Mouse (Mus musculus): ENCODE data around the gene Eef2. TPM values are rescaled to one million over a fixed set of nuclear protein-coding genes. Genes with fewer than 3 reads are reported as not detected.

Gene Eef2
- total RNA-seq (2021) (1,000 to 10,000 TPM; 1,393 to 1,508 TPM), polyA plus RNA-seq (2012; rRNA removed) (1,342 and 1,424 TPM in 2 replicates)
- long read RNA-seq, transcript Eef2-201 (14 exons, 3,089 nt): major isoform, 746 of 1,096 reads
- long read RNA-seq, partial matches to known transcripts: 308 of 1,096 reads
- long read RNA-seq, other reads (novel, unspliced or antisense): 42 of 1,096 reads

DNA sequence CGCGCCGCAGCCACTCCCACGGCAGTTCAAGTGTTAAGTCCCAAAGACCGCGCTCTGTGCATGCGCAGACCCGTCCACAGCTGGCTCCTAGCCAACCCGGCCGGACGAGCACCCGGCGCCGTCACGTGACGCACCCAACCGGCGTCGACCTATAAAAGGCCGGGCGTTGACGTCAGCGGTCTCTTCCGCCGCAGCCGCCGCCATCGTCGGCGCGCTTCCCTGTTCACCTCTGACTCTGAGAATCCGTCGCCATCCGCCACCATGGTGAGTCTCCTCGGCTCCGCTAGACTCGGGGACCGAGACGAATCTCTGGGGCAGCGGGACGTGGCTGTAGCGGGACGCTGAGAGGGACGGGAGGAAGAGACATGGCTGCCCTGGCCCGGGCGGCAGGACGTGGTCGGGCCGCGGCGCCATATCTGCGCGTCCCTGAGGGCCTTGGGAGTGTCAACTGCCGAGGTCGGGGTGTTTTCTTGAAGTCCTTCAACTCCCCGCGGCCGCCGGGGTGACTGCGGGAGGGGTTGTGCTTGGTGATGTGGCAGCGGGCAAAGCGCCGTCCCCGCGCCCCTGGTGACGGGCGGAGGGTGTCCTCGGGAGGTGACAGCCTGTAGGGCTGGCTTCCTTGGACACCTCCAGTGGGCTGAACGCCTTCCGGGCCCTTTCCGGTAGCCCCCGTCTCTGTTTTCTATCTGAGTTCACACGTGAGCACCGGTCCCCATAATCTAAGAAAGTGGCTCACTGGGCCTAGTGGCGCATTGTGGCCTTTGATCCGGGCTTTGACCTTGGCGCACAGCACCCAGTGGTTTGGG, at the start of gene Eef2:
Eef2 (plus strand) TSS at position 166 of the 806 bp plus-strand sequence.
- DNase-seq: peak; percentile 98

DNA sequence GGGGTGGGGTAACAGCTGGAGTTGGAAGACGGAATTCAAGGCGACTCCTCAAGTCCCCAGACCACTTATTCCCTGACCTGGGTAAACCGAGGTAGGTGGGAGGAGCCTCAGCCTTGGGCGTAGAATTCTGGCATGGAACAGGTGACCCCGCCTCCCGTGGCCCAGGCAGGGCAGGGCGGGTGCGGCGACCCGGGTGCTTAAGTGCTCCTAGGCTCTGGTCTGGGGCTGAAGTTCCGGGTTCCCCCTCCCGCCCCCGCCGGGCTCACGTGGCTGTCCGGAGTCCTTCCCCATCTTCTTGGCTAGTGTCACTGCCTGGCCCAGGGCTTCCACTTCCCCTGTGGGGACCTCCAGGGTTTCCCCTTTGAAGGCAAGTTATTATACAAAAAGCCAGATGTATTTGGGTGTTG, 42.2 kb upstream of the Eef2 start:
- DNase-seq: peak; percentile 77

DNA sequence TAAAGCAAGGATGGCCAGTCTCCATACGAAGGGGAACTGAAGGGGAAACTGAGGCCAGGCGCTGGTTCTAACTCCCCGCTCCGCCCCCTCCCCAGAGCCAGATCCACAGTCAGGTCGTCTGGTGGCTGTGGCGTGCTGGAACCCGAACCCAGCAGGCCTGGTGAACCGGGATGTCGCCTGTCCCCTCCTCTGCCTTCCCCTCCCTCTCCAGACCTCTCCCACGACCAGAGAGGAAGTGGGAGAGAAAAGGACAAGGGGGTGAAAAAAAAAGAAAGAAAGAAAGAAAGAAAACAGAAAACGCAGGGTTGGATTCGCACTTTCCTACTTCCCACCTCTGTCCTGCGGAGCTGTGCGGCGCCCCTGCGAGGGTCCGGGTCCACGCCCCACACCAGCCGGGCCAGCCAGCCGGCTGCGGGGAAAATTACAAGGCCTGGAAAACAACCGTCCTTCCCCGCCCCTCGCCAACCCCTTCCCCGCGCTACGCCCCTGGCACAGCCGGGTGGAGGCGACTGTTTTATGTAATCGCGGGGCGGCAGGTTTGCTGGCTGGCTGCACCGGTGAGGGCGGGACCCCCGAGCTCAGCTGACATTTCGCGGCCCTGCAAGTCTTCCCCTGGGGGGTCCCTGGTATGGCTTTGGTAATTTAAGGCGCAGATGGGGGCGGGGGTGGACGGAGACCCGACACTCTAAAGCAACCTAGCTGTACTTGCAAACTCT, 41.3 kb upstream of the Eef2 start, which contains the start of gene Zbtb7a:
Zbtb7a (plus strand) TSS at position 255 of the 716 bp plus-strand sequence.
- DNase-seq: peak; percentile 62

DNA sequence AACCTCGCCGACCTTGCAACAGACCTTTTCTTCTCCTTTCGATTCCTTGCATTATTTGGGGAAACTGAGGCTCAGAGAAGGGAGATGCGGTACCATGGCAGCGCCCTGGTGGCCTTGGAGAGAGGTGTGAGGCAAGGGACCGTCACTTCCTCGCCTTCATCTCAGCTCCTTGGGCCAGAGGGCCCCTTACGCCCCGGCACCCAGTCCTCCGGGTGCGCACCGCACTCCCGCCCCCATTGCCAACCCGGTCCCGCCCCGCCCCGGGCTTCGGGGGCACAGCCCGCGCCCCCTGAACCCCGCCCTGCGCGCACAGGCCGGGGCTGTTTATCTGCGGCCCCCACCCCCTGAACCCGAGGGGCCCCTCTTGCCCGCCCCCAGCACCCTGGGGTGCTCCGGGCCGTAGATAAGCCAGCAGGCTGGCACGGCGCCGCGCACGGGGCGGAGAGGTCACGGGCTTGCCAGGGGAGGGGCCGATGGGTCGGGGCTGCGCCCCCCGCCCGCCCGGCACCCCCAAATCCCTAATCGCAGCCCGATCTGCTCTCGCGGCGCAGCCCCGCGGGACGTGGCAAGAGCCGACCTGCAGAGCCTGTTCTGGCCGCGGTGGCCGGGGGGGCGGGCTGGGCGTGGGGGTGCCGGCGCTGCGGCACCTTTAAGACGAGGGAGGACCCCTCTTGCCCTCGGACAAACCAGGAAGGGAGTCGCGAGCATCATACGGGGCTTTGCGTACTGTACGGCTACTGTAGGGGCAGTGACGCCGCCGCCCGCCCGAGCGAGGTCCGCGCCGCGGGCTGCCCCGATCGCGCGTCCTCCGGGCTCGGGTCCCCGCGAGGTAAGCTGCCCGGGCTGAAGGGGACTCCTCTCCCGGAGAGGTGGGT, 40.4 kb upstream of the Eef2 start:
- peak; percentile 87 for DNase-seq

DNA sequence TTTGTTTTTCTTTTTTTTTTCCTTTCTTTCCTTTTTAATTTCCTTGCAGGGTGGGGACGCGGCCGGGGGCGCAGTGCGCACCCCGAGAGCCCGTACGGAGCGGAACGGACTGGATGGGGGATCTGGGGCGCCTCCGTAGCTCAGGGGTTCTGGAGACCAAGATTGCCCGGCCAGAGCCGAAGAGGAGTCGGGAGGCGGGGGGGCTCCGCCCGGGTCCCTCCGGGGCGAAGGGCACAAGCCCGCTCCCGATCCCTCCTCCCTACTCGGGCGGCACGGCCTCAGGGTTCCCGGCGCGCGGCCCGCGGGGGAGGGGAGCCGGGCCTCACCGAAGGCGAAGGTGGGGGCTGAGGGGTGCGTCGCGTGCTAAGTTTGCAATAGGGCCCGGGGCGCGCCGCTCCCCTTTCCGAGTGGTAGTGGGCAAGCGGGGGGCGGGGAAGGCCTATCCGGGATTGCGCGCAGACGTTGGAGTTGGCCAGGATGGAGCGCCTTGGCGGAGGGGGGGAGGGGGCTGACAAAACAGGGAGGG, 39.7 kb upstream of the Eef2 start:
- DNase-seq: peak; percentile 90

DNA sequence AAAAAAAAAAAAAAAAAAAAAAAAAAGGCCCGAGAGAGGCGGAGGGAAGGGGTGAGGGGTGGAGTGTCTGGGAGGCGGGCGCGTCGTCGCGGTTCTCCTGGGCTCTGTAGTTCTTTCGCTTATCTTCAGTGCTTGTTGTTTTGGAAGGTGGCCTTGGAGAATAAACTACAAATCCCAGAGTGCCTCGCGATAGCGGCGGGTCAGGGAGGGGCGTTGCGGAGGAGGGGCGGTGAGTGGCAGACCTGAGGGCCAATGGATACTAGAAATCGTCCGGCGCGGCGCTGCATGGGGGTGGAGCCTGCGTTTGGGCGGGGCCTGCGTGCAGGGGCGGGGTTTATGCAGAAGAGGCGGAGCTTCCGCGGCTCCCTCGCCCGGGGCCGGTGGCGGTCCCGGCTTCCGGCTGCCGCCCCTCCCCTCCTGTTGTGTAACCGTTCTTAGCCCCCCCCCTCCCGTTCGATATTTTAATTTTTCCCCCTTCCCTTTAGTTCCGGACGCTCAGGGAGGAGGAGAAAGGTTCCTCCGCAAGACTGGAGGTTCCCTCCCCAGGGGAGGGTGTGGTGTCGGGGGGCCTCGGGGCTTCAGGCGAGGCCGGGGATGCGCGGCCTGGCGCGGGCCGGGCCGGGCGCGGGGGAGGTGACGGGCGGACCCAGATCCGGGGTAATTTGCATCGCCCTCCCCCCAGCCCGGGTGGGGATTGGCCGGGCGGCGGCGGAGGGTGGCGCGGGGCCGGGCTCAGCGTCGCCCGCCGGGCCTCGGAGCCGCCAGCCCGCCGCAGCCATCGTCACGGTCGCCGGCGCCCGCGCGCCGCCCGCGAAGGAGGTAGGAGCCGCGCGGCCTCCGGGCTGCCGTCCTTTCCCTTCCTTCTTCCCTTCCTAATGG, 38.9 kb upstream of the Eef2 start:
- peak; percentile 99 for DNase-seq

DNA sequence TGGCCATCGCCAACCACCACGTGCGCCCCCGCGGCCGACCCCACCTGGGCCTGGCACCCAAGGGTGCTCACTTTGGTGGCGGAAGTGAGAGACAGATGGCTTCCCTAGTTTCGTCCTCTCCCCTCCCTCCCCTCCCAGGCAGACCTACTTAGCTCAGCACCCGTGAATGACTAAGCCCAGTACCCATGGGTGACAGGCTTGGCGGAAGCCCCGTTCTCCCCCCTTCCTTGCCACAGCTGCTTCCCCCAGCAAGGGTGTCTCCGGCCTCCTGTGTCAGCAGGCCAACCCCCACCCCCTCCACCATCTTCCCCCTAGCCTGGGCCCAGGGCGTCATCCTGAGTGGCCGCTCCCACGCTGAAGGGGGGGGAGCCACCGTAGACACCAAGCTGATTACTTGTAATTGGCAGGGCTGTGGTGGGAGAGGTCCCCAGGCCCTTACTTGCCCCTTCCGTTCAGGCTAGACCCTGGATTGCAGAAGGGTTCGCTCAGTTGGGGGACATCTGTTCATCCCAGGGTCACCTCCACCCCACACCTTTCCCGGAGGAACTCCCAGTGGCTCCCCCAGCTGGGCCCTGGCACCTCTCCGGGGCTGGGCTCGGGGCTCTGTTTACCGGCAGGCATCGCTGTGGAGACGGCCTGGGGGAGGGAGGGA, 38.2 kb upstream of the Eef2 start:
- no peak for DNase-seq

DNA sequence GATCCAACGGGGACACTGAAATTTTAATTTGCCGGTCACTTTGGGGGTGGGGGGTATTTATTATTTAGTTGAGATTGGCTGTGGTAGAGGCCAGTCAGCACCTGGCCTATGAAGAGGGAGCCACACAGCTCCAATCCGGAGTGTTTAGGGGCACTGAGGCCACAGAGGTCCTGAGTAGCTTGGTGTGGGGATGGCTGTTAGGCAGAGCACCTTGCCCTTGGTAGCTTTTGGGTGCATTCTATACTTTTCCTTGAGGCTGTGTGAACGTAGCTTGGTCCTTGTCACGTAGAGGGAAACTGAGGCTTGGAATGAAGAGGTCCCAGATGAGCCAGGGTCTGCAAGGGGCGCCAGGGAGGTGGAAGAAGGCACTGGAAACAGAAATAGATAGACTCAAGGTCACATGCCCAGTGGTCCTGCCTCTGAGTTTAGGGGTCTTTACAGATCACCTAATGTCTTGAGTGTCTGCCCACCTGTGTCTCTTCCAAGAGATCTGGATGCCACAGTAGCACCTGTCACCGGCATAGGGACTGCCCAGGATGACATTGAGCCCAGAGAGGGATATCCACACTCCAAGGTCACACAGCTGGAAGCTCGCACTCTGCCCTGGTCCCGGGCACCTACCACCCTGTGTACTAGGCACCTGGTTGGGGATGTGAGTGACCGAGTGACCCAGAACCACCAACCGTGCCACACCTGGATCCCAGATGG, 37.5 kb upstream of the Eef2 start:
- DNase-seq: peak; percentile 30

DNA sequence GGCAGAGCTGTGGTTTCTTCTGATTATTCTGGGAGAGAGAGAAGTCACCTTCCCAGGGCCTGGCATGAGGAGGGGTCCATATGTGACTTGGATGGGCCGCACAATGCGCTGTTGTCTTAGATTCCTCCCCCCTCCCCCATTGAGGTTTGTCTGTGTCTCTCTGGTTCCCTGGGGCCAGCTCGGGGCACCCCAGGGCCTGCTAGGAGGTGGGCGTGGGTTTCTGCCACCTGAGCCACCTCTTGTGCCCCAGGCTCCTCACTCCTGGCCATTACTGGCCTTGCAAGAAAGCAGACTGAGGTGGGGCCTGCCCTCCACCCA, 36.9 kb upstream of the Eef2 start:
- DNase-seq: peak; percentile 18

DNA sequence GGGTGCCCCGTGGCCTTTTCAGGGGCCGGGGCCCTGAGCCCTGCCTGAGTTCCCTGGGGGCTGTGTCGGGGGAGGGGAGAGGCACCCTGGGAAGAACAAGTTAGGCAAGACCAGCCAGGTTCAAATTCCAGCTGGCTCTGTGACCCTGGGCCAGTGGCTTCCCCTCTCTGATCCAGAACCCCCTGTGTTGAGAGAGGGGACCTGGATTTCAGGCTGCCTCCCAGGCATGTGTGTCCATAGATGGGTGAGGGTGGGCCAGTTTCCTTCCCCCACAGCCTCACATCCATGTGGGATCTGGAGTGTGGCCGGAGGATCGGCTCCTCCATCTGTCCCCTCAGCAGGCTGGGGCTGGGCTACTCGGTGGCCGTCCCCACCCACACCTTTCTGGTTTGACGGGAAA, 36.4 kb upstream of the Eef2 start:
- peak; percentile 49 for DNase-seq

DNA sequence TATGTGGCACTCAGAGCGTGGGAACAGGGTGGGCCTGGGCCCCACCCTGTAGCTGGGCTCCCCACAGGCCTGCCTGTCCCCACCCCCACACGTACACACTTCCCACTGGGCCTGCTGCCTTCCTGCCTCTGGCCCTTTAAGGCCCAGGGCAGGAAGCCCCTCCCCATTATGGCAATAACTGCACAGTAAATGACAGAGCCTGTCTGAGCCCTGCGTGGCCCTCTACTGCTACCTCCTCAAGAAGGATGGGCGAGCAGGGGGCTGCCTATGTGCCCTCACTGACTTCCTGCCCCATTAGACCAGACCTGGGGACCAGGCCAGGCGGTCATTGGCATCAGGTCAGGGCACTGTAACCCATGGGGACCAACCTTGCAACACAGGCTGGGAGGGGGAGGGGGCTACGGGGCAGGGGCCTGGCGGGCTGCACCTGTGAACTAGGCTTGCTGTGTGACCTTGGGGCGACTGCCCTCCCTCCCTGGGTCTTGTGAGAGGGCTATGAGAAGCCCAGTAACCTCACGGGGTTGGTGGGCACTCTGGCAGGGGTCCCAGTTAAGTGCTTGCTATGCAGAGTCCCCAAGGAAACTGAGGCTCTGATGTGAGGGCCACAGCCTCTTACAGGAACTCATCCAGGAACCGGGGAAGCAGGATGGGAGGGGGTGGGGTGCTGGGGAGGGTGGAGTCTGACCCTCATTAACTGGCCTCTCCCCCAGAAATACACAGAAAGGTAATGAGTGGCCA, 35.5 kb upstream of the Eef2 start:
- DNase-seq: peak; percentile 59

DNA sequence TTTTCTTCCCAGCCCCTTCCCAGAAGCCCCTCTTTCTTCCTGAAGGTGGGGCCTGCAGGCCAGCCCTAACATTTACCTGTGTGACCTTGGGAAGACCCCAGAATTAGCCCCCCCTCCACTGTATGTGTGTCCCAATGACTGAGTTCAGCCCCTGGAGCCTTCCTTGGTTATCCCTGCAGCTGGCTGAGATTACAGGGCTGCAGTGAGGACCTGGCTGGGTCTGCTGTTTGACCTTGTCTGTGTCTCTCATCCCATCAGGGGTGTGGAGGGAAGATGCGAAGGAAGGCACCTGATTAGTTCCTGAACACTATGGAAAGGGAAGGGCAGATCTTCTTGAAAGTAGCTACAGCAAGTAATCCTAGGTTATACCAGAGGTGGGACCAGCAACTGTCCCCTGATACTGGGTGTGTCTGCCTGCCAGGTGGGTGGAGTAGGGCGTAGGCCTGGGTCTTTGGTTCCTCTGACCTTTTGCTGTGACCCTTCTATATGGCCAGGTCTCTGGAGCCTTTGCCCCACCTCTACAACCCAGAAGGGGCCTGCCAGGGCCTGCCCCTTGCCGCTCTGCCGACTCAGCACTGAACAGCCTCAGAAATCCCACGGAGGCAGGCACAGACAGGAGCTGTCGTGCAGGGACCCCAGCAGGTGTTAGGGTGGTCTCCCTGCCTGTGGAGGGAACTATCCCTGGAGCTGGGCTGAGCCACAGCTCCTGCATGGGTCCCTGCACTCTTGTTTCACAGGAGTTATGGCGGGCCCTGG, 34.8 kb upstream of the Eef2 start:
- DNase-seq: no peak

DNA sequence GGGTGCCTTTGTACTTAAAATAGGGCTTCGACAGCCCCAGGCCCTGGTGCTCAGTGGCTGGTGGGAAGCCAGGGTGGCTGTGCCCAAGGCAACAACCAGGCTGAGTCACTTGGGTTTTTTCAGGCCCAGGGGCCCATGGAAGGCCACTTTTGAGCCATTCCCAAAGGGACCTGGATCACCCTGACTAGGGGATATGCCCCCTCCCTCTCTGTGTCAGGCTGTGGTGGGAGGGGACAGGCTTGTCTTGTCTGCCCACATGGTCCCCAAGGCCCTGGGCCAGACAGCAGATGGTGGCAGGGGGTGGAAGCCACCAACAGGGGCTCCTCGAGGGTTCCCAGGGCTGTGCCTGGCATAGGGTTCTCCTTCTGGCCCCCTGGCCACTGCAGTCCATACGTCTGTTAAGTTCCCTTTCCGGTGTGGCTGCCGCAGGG, 33.9 kb upstream of the Eef2 start:
- DNase-seq: peak; percentile 81

DNA sequence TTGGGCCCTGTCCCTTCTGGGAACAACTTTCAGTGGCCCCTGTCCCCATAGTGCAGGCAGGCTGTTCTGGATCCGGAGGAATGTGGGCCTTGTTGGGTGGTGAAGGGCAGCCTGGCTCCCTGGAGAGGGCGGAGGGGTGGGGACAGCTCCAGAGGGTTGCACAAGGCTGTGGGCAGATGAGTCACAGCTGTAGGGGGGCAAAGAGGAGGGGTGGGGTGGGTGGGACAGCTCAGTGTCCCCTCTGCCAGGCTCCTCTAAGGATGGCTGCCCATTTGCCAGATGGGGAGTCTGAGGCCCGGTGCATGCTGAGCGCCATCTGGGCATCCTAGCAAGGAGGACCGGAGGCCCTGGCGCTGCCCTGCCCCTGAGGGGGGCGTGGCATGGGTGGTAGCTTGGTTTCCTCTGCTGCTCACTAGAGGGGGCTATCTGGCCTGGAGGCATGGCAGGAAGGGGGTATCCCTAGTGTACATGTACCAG, 33.2 kb upstream of the Eef2 start:
- DNase-seq: peak; percentile 84

DNA sequence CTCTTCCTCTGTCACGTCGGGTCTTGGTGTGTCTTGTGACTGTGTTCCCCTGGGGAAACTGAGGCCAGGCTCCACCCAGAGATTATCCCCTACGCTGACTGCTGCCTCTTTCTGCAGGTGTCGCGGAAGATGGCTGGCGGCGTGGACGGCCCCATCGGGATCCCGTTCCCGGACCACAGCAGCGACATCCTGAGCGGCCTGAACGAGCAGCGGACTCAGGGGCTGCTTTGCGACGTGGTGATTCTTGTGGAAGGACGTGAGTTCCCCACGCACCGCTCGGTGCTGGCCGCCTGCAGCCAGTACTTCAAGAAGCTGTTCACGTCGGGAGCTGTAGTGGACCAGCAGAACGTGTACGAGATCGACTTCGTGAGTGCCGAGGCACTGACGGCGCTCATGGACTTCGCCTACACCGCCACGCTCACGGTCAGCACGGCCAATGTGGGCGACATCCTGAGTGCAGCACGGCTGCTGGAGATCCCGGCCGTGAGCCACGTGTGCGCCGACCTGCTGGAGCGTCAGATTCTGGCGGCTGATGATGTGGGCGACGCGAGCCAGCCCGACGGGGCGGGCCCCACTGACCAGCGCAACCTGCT, 32.5 kb upstream of the Eef2 start:
- DNase-seq: peak; percentile 24

DNA sequence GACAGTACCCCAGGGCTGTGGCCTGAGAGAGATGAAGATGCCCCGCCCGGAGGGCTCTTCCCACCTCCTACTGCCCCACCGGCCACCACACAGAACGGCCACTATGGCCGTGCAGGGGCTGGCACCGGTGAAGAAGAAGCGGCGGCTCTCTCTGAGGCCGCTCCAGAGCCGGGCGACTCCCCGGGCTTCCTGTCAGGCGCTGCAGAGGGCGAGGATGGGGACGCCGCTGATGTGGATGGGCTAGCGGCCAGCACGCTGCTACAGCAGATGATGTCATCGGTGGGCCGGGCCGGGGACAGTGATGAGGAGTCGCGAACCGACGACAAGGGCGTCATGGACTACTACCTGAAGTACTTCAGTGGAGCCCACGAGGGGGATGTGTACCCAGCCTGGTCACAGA, 31.8 kb upstream of the Eef2 start:
- peak; percentile 61 for DNase-seq

DNA sequence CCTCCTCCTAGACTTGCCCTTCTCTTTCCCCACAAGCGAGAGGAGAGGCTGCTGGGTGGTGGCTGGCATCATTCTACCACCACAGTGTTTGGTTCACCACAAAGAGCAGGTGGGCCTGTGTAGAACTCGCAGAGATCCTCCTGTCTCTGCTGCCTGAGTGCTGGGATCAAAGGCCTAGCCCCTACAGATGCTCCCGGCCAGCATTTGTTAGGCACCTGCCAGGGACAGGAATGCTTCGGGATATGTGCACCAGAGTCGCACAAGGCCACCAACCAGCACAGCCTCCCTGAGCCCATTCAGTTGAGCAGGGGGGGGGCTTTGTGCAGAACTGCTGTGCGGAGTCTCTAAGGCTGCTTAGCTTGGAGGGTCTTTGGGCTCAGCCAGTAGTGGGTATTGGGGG, 31.1 kb upstream of the Eef2 start:
- no peak for DNase-seq

DNA sequence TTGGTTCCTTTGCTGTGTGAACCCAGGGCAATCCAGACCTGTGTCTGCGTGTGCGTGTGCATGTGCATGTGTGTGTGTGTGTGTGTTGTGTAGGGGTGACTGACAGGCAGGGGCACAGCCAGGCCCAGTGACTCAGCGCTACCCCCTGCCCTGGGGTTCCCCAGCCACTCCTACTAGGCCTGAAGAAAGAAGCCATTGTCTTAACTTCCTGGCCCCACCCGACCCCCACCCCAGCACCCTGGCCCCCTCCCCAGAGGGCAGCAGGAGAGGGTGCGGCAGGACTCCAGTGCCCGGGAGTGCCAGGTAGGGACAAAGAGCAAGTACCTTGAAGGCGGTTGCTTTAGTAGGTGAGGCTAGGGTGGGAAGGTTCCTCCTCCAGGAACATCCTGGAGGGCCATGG, 30.7 kb upstream of the Eef2 start:
- peak; percentile 19 for DNase-seq

Data from adrenal gland, adult 2 months (tissue).